Mouse (Mus musculus) lung, postnatal 25 days (tissue): ENCODE data around the gene Crybb2.

ENCODE experiments used
- DNase-seq: peaks from one replicate; pipeline ENCODE4 v3.0.0; 2022; ENCODE audit warnings: low spot score

Gene Crybb2

DNA sequence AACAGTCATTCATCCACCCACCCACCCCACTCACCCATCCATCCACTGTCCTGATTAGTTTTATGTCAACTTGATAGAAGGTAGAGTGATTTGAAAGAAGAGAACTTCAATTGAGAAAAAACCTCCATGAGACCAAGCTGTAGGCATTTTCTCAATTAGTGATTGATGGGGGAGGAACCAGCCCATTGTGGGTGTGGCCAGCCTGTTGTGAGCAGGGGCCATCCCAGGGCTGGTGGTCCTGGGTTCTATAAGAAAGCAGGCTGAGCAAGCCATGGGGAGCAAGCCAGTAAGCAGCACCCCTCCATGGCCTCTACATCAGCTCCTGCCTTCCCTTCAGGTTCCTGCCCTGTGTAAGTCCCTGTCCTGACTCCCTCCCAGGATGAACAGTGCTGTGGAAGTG, at the start of gene Crybb2:
Gene Crybb2 (minus strand): TSS at position 101 of the 400 bp plus-strand sequence.
- no peak for DNase-seq

DNA sequence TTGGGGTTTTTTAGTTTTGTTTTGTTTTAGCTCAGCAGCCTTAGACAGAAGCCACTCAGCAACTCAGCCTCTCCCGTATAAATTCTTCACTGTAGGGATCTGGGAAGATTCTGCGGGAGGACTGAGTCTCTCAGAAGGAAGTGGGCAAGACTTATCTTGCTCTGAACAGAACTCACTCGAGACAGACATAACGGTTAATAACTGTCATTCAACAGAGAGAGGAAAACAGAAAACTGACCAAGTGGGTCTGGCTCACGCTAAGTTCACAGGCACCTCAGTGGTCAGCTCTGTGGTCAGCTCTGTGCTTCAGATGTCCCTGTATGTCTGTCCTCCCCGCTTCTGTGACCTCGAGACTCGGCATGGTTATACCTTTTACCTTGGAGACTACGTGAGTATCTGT, 49.4 kb upstream of the Crybb2 start:
- DNase-seq: no peak

DNA sequence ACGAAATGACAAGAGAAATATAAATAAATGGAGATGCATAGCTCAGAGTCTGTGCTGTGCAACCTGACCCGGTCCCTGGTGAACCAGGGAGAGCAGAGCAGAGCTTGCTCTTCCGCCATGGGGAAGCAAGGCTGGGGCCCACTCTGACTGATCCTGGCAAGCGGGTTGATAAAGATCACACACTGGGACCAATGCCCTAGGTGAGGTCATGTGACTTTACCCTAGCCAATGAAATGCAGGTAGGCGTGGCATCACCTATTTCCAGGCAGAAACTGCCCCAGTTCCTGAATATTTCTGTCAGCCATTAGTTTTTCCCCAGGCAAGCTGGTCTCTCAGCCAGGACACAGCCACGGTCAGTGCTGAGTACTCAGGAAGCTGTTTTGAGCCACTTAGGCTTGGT, 48.8 kb upstream of the Crybb2 start:
- DNase-seq: no peak

DNA sequence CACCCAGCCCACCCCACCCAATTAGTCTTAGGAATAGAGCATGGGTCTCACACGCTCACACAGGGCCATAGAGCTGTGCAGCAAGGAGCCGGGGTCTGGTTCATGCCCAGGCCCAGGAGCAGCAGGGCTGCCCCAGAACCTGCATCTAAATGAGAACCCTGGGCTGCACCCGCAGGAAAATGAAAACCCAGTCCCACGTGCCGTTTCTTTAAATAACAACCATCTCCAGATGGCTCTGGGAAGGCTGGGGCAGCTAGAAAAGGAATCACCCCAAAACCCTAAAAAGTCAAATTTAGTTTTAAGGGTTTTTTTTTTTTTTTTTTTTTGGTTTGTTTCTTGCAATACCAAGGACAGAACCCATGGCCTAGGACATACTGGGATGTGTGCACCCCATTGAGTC, 47.4 kb upstream of the Crybb2 start:
- DNase-seq: no peak

DNA sequence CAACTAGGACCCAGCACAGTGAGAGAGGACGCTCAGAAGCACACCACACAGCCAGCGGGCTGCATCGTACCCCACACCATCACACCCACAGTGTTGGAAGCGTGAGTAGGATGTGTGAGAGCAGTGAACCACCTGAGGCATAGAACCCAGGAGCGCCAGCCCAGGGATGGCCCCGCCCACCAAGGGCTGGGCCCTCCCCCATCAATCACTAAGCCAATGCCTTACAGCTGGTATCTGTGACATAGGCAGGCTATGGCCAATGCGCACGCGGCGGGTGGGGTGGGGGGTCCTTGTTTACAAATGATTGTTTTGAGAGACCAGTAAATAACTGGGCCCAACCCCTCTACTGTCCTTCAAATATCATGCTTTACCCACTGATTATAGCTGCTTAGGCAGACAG, 46.0 kb upstream of the Crybb2 start:
- DNase-seq: no peak

DNA sequence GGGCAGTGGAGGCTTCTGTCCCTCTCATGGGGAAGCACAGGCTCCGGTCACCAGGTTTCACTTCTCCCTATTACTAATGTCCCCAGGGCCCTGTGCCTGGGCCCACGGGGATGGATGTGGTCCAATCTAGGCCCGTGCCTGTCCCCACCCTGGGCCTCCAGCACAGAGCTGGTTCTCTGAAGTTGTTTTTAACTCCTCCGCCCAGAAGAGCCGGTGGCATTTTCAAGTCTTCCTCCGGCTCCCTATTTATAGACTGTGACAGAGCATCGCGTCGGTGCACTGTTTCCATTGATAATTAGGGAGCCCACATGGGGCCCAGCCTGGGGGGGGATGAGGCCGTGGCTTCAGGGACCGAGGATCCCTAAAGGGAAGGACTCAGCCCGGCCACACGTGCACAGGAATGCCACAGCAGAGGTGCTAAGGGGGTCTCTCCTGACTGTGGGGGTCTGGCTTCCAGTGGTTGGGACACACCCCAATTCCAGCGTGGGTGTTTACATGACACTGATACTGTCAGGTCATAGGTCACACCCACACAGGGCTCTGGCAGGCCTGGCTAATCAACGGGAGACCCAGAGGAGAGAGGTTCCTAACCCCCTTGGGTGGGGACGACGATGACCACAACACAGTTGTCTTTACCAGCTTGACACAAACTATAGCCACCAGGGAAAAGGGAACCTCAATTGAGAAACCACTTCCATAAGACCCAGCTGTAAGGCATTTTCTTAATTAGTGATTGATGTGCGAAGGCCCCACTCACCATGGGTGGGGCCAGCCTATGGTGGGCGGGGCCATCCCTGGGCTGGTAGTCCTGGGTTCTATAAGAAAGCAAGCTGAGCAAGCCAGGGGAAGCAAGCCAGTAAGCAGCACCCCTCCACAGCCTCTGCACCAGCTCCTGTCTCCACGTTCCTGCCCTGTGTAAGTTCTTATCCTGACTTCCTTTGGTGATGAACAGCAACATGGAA, 44.6 kb upstream of the Crybb2 start:
- DNase-seq: no peak

DNA sequence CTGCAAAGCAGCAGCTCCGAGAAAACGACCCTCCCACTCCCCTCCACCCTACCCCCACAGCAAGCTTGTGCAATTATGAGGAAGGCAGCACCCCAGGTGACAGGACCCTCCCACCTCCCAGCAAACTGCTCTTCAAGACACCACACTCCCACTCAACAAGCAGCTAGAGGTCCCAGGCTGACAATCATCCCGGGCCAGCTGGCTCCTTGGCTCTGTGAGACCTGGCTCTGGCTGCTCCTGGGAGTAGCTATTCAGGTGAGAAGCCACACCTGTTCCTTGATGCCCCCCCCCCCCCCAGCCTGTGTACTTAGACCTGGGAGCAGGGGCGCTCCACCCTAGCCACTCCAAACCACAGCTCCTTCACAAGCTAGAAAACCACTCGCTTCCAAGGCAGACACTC, 43.2 kb upstream of the Crybb2 start:
- no peak for DNase-seq

DNA sequence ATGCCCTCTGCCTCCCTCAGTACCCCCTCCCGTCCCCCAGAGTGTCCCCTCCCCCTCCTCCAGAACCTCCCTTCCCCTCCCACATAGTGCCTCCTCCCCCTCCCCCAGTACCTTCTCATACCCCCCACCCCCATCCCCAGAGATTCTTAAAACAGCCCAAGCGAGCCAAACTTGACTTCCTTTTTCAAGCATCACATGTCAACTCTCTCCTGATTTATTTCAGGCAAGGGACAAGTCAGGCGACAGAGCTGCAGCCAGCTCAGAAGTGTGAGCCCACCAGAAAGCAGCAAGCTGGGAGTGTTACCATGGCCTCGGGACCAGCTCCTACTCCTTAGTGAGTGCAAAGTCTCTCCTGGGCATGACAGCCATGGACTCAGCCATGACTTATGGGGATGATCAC, 41.4 kb upstream of the Crybb2 start:
- DNase-seq: no peak

DNA sequence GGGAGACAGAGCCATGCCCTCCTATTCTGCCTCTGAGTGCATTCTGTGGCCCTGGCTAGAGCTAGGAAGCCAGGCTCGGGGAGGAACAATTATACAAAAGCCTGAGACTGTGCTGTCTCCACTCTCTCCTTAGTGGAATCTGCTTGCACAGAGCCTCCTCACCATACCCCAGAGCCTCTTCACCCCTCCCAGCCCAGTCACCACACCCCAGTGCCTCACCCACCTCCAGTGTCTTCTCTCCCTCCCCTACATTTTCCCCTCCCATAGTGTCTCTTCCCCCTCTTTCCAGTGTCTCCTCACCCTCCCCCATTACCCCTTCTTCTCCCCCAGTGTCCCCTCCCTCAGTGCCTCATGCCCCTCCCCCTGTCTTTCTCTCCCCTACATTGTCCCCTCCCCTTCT, 41.0 kb upstream of the Crybb2 start:
- DNase-seq: no peak

DNA sequence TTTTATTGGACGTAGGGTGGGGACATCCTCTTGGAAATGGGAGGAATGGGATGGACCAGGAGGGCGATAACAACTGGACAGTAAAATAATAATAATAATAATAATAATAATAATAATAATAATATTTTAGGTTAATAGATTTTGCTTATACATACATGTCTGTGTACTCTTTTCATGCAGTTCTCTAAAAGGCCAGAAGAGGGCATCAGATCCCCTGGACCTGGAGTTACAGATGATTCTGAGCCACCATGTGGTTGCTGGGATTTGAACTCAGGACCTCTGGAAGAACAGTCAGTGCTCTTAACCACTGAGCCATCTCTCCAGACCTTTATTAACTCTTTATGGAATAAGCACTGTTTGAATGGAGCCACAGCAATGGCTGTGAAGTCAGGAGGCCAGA, 39.7 kb upstream of the Crybb2 start:
- peak; percentile 43 for DNase-seq

DNA sequence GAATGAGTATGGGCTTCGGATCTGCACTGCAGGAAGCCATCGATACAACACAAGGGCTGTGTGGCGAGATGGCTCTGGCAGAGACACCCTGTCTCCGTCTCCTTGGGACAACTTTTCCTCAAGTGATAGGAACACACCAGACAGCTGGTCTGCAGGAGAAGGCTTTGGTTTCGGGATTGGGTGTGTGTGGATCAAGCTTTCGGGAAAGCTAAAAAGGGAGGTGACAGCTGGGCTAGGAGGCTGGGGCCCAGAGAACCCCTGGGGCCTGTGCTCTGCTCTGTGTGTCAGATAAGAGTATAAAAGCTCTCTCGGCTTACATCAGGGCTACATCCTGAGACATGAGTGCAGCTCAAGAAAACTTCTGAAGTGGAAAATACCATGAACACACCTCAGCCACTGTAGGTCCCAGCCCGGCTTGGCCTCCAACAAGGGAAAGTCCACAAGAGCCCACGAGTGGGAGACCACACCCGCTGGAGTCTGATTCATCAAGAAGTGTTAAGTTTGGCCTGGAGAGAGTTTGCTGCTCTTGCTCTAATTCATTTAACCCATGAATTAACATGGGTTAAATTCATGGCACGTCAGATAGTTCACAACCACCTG, 38.3 kb upstream of the Crybb2 start:
- no peak for DNase-seq

DNA sequence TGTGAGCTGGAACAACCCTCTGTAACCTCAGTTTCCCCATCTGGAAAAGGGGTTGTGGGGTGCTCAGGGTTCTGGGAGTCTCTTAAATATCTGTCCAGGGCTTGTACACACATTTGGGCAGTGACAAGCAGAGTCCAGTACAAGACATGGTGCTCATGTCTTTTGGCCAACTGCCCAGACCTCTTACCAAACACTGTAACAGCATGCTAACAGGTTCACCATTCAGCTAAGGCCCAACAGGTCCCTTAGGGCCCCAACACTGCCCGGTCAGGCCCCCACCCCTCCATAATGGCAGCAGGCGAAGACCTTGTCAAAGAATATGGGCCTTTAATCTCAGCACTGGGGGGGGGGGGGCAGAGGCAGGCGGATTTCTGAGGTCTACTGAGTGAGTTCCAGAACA, 37.8 kb upstream of the Crybb2 start:
- DNase-seq: peak; percentile 45

DNA sequence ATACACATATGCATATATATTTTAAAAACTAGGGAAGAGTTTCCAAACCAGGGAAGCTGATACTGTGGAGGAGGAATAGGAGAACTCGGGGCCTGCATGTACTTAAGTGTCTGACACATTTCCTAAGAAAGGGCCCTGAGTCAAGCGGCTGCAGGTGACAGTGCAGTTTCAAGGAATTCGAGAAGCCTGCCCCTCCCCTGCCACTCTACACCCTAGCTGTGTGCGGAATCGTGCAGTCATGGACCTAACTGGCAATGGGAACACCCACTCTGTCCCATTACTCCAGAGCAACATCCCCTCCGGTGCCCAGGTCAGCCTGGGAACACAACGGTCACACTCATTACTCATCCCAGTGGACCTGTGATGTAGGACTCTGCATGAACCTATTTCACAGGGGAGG, 36.7 kb upstream of the Crybb2 start:
- no peak for DNase-seq

DNA sequence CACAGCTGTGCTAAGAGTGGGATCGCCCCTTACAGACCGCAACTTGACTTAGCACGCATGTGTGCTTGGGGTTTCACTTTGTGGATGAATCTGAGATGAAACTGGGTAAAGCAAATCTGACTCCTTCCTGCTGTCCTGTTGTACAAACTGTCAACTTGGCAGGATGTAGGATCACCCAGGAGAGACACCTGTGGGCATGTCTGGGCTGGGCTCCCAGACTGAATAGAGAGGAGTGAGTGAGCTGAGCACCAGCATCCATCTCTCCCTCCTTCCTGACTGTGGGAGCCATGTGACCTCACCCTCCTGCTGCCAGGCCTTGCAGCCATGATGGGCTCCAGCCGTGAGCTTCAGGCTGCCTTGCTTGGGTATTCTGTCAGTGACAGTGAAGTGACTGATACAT, 35.6 kb upstream of the Crybb2 start:
- DNase-seq: no peak

DNA sequence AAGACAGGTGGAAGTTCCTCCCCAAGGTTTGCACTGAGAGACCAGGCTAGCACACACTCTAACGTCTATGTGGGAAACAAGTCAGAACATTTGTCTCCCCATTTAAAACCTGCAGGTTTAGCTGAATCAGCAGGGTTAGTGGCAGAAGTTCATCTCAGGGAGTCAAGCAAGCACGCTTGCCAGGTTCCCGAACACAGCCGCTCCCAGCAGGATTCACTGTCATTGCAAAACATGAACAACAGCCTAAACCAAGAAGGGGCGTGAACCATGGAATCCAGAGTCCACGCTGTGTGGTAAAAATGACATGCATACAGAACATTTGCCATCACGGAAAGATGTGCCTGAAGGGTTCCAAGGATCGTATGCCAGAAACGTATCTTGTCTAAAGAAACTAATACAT, 35.1 kb upstream of the Crybb2 start:
- DNase-seq: no peak

DNA sequence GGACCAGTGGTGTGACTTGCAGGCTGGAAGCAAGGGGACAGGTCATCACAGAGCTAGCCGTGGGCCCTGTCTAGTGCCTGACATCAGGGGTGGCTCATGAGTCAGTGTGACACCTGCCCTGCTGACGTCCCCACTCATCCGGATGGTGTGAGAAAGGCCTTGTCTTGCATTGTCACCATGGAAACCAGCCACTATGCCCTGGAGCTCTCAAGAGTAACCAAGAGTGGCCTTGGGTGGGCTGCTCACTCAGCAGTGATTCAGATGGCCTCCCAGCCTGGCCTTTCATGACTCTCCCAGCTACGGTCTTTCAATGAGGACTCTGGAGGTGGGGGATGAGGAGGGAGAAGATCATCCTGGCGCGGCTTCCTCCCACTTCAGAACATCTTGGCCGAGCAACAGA, 32.5 kb upstream of the Crybb2 start:
- no peak for DNase-seq

DNA sequence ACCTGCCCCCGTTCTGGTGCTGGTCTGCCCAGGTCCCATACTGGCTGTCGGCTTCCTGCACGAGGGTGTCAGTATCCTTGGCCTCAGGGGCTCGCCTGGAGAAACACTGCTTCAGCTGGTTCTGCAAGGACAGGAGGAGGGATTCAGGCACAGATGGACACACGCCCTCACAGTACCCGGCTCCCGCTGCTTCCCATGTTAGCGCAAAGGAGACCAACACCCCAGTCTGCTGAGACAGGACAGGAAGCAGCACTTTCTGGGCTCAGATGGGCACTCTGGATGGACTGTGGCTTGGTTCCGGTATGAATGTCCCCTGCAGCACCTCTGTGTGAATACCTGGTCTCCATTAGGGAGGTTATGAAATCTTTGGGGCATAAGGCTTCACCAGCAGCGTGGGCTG, 31.5 kb upstream of the Crybb2 start:
- no peak for DNase-seq

DNA sequence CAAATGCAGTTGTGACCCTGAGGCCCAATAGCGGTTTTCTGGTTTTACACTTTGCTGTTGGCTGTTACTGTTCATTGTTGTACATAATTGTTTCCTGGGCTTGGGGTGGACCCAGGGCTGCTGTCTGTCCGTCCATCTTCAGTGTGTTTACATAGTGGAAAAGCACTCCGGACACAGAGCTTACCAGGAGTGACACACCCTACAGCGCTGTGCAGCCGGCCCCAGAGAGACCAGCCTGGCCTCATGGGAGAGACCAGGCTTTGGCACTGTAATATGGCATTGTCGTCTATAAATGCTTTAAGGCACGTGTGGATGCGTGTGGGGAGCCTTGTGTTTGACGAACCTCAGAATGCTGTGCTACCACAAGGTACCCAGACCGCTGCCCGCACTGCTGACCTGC, 30.5 kb upstream of the Crybb2 start:
- peak; percentile 50 for DNase-seq

DNA sequence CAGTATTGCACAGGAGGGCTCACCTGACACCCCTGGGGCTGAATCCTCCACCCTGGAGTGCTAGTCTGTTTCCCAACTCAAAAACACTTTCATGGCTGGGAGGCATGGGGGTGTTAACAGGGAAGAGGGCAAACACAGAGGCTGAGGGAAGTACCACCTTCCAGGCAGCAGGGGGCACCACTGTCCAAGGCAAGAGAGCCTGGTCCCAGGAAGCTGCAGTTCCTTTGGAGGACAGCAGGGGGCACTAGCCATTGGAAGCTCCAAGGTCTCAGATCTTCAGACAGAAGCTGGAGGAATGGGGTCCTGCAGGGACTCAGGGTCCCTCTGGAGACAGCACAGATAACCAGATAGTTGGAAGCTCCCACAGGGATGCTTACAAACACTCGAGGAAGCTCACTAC, 29.6 kb upstream of the Crybb2 start:
- DNase-seq: peak; percentile 86

DNA sequence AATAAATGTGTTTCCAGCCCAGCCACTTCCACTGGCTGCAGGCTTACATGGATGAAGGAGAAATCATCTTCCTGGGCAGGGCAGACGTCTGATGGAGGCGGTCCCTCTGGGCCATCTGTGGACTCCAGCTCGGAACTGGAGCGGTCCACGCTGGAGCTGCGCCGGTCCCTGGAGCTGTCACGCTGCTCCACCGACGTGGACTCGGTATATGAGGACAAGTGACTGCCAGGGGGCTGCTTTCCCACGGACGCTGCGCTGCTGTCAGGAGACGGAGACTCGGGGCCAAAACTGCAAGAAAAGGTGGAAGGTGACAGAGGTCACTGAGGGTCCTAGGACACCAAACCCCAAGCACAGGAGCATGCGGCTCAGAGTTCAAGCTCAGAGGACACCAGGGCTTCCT, 27.6 kb upstream of the Crybb2 start:
- DNase-seq: no peak

DNA sequence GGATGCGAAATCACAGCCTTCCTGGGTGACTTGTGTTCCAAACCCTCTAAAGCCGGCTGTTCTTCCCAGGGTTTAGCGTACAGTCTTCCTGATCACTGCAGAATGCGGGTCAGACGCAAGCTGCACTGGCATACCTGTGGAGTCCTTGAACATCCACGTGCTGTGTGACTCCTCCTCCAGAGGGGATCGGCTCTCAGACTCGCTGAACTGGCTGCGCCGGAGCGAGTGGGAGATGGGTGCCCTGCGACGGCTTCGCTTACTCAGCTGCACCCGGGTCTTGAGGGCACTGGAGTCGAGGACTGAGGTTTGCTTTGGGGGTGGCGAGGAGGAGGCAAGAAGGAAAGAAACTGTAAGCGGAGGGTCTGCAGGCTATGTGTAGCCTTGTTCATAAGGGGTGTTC, 25.5 kb upstream of the Crybb2 start:
- DNase-seq: peak; percentile 38

DNA sequence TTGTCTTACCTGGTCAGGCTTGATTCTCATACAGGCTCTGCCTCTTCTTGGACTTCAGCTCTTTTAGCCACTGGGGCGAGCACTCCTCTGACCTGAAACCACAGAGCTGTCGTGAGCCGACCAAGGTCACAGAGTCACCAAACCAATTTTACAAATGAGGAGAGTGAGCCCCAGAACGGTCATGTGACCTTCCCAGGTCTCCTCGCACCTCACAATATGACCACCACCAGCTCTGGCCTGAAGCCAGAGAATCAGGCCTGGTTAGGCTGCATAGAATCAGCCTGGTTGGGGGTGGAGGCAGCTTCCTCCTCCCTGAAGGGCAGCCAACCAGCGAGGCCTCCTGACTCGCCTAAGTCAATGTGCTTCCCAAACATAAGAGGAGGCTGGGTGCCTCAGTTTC, 22.5 kb upstream of the Crybb2 start:
- DNase-seq: no peak

DNA sequence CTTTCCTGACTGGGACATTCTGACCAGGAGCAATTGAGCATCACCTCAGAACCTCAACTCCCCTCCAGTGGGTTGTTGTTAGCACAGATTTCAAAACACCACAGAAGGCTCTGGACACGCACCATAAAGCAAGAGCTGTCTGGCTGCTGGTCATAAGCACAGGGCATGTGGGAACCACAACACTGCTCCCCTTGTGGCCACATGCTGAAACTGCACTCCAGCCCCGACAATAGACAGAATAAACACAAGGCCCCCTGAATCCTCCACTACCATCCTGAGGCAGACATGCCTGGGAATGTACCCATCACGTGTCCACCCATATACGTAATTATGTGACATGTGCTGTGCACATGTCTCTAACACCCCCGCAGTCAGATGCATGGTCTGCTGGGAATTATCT, 21.2 kb upstream of the Crybb2 start:
- no peak for DNase-seq

DNA sequence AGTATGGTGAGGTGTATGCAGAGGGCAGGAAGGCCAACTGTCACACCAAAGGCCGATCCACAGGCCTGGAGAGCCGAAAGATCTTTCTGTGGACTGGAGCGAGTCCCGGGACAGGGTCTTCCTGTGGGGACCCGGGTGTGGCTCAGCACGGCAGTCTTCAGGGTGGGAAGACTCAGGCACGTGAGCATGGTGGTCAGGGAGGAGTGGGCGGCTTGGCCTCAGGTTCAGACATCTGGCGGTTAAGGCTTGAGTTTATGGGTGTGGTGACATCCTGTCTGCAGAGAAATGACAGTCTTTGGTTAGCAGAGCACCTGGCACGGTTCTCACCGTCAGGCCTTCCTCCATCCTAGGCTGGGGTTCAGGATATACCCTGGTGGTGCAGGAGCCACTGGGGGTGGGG, 20.8 kb upstream of the Crybb2 start:
- no peak for DNase-seq
